Mouse (Mus musculus): Measurements from ENCODE around the gene Ccm2l. TPM values are rescaled to one million over a fixed set of nuclear protein-coding genes. Genes with fewer than 3 reads are reported as not detected.

Ccm2l gene
- not detected for polyA plus RNA-seq (2012; fragmentation: generic; extraction: Trizol)

DNA sequence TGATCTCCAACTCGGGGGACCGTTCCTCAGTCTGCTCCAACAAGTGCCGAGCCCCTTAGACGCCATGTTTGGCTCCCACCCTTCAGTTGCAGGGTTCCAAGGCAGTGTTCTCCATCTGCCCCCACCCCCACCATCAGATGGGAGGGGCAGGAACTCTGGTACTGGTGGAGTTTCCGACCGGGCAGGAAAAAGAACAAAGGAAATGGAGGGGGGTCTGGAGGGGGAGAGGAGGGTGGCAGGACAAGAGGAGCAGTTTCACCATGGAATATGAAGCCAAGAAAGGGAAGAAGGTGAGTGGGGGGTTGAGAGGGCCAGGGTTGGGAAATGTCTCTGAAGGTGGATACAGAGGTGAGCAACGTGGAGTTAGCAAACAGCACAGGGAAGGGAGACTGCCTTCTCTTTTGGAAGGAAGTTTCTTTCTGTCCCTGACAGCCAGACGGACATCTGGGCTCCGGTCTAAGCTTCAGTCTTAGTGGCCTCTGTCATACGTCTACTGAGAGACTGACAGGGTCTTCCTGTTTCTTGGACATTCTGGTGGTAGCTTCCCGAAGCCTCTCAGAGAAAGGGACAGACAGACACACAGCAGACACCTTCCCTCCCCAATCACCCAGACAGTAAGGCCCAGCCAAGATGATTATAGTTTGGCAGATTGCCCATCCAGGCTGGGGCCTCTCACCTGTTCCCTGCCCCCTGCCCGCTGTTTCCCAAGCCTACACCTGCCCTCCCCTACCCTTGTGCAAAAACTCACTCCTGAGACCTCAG lies at the start of gene Ccm2l:
Ccm2l (plus strand) TSS at position 209 of the 762 bp plus-strand sequence.
- Histone ChIP-seq H3K79me2 (ENCODE audit: control insufficient read depth, insufficient read depth) (no peaks in the 10 kb centered on the region), H3K36me3 (ENCODE audit: control insufficient read depth, insufficient read depth) (no peaks in the 10 kb centered on the region), H3ac (ENCODE audit: control insufficient read depth, insufficient read length) (no peak within 1 kb of the TSS), H3K4me3 (no peak within 1 kb of the TSS), H3K27me3 (ENCODE audit: control insufficient read depth, insufficient read depth, insufficient read length) (peaks cover 61% of the 10 kb centered on the region), H3K4me2 (ENCODE audit: low read depth) (no peak within 1 kb of the TSS)
- TF ChIP-seq POLR2AphosphoS2 (IDR thresholded peaks at IDR 0.05; ENCODE audit: insufficient read length, low read depth) (no peak), MAX (IDR thresholded peaks at IDR 0.05; ENCODE audit: low read depth) (no peak), CEBPB (IDR thresholded peaks at IDR 0.05; ENCODE audit: insufficient read depth, poor library complexity, severe bottlenecking) (no peak), MYOG (IDR thresholded peaks at IDR 0.05; ENCODE audit: control insufficient read depth in 1 of 3, insufficient read depth in 1 of 3, insufficient read length in 2 of 3, low read depth in 2 of 3) (no peak)

DNA sequence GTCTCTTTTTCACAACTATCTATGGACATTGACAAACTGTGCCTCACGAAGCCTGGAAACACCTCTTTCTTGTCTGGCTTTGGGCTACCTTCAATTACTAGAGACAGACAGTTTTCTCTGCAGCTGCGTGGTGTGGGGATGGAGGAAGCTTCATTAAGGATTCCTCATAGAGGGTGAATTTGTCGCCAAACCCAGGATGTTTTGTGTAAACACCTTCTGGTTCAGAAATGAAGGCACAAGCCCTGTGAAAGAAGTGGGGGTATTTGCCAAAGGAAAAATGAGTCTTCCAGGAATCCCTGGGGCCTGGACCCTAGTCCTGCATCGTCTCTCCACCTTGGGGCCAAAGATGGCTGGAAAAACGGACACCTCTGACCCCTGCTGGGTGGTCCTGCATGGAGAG lies 49.0 kb upstream of the Ccm2l start:
- peaks cover 28% of the 10 kb centered on the region for H3K79me2 ChIP-seq (ENCODE audit: control insufficient read depth, insufficient read depth)
- no peak overlapping the region for H3K4me3 ChIP-seq
- no peak overlapping the region for H3K4me2 ChIP-seq (ENCODE audit: low read depth)
- peaks cover 14% of the 10 kb centered on the region for H3K36me3 ChIP-seq (ENCODE audit: control insufficient read depth, insufficient read depth)
- H3K27me3 ChIP-seq (ENCODE audit: control insufficient read depth, insufficient read depth, insufficient read length), result peaks cover 18% of the 10 kb centered on the region
- H3ac ChIP-seq (ENCODE audit: control insufficient read depth, insufficient read length), result no peak overlapping the region
- TF ChIP-seq MAX (IDR thresholded peaks at IDR 0.05; ENCODE audit: low read depth) (no peak), USF1 (IDR thresholded peaks at IDR 0.05; ENCODE audit: low read depth) (no peak), TCF3 (IDR thresholded peaks at IDR 0.05; ENCODE audit: insufficient read length, low read depth) (no peak), MYOD1 (IDR thresholded peaks at IDR 0.05; ENCODE audit: control insufficient read depth in 1 of 3, insufficient read length in 2 of 3, low read depth in 2 of 3) (no peak), SRF (IDR thresholded peaks at IDR 0.05; ENCODE audit: control insufficient read depth, insufficient read length, low read depth) (no peak), REST (IDR thresholded peaks at IDR 0.05; ENCODE audit: insufficient read depth, insufficient read length) (no peak), TCF12 (IDR thresholded peaks at IDR 0.05; ENCODE audit: insufficient read depth, poor library complexity, severe bottlenecking) (no peak), E2F4 (IDR thresholded peaks at IDR 0.05; ENCODE audit: insufficient read depth) (no peak)

DNA sequence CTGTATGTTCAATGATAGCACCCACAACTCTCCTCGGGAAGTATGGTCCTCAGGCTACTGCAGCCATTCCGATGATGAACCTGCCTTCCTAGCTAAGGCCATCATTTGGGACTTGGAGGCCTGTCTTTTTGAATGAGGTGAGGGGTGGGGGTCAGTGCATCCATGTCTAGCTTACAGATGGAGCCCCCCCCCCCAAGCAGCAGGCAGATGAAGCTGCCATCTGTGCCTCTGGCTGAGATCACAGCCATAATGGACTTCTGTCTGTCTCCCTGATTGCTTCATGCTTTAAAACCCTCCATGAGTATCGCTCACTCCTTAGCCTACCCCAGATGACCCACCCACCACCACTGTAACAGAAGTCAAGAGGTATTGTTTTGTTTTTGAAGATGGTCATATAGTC lies 46.4 kb upstream of the Ccm2l start:
- Histone ChIP-seq H3K36me3 (ENCODE audit: control insufficient read depth, insufficient read depth) (no peaks in the 10 kb centered on the region), H3K4me2 (ENCODE audit: low read depth) (no peak overlapping the region), H3K4me3 (no peak overlapping the region), H3K27me3 (ENCODE audit: control insufficient read depth, insufficient read depth, insufficient read length) (peaks cover 28% of the 10 kb centered on the region), H3K79me2 (ENCODE audit: control insufficient read depth, insufficient read depth) (peaks cover 6% of the 10 kb centered on the region), H3ac (ENCODE audit: control insufficient read depth, insufficient read length) (no peak overlapping the region)
- TF ChIP-seq MAX (IDR thresholded peaks at IDR 0.05; ENCODE audit: low read depth) (no peak), E2F4 (IDR thresholded peaks at IDR 0.05; ENCODE audit: insufficient read depth) (no peak), SRF (IDR thresholded peaks at IDR 0.05; ENCODE audit: control insufficient read depth, insufficient read length, low read depth) (no peak), CEBPB (IDR thresholded peaks at IDR 0.05; ENCODE audit: insufficient read depth, poor library complexity, severe bottlenecking) (no peak), REST (IDR thresholded peaks at IDR 0.05; ENCODE audit: insufficient read depth, insufficient read length) (no peak), POLR2A (IDR thresholded peaks at IDR 0.05; ENCODE audit: insufficient read length, low read depth) (no peak), USF1 (IDR thresholded peaks at IDR 0.05; ENCODE audit: low read depth) (no peak), MYOD1 (IDR thresholded peaks at IDR 0.05; ENCODE audit: control insufficient read depth in 1 of 3, insufficient read length in 2 of 3, low read depth in 2 of 3) (no peak), TCF3 (IDR thresholded peaks at IDR 0.05; ENCODE audit: insufficient read length, low read depth) (no peak), TCF12 (IDR thresholded peaks at IDR 0.05; ENCODE audit: insufficient read depth, poor library complexity, severe bottlenecking) (no peak), MYOG (IDR thresholded peaks at IDR 0.05; ENCODE audit: control insufficient read depth in 1 of 3, insufficient read depth in 1 of 3, insufficient read length in 2 of 3, low read depth in 2 of 3) (no peak), POLR2AphosphoS2 (IDR thresholded peaks at IDR 0.05; ENCODE audit: insufficient read length, low read depth) (no peak)

DNA sequence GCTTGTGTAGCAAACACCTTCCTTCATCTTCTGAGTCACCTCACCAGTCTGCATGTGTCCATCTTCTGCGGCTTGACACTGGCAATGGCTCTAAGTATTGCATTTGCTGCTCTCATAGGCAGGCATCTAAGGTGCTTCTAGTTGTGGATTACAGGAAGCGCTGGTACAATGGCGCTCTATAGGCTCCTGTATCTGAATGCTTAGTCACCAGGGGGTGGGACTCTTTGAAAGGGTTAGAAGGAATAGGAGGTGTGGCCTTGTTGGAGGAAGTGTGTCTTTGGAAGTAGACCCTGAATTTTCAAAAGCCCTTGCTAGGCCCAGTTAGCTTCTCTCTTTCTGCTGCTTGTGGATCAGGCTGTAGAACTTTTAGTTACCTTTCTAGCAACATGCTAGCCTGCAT lies 44.6 kb upstream of the Ccm2l start:
- Histone ChIP-seq H3K36me3 (ENCODE audit: control insufficient read depth, insufficient read depth) (no peaks in the 10 kb centered on the region), H3K4me2 (ENCODE audit: low read depth) (no peak overlapping the region), H3K27me3 (ENCODE audit: control insufficient read depth, insufficient read depth, insufficient read length) (peaks cover 46% of the 10 kb centered on the region), H3K79me2 (ENCODE audit: control insufficient read depth, insufficient read depth) (no peaks in the 10 kb centered on the region), H3K4me3 (no peak overlapping the region), H3ac (ENCODE audit: control insufficient read depth, insufficient read length) (no peak overlapping the region)
- TF ChIP-seq MYOD1 (IDR thresholded peaks at IDR 0.05; ENCODE audit: control insufficient read depth in 1 of 3, insufficient read length in 2 of 3, low read depth in 2 of 3) (no peak), USF1 (IDR thresholded peaks at IDR 0.05; ENCODE audit: low read depth) (no peak), MAX (IDR thresholded peaks at IDR 0.05; ENCODE audit: low read depth) (no peak)

DNA sequence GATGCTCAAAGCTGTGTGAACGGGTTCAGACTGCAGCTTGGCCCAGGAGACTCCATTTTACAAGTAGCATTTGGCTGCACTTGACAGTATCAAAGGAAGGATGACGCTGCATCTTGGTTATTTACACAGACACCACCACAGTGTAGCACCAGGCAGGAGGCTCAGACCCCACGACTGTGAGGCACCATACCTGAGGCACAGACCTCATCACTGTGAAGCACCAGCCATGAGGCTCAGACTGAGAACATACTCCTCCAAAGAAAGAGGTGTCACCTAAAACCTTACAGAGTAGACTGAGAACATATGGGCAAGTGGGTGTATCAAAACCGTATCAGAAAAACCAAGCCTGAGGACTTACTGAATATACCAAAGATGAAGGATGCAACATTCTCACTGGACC lies 42.9 kb upstream of the Ccm2l start:
- TF ChIP-seq POLR2AphosphoS2 (IDR thresholded peaks at IDR 0.05; ENCODE audit: insufficient read length, low read depth) (no peak), USF1 (IDR thresholded peaks at IDR 0.05; ENCODE audit: low read depth) (no peak), POLR2A (IDR thresholded peaks at IDR 0.05; ENCODE audit: insufficient read length, low read depth) (no peak), E2F4 (IDR thresholded peaks at IDR 0.05; ENCODE audit: insufficient read depth) (no peak), SRF (IDR thresholded peaks at IDR 0.05; ENCODE audit: control insufficient read depth, insufficient read length, low read depth) (no peak), REST (IDR thresholded peaks at IDR 0.05; ENCODE audit: insufficient read depth, insufficient read length) (no peak)

More for the DNA sequence above, 42.9 kb upstream of the Ccm2l start:
- H3K79me2 ChIP-seq (ENCODE audit: control insufficient read depth, insufficient read depth), result no peaks in the 10 kb centered on the region
- H3K36me3 ChIP-seq (ENCODE audit: control insufficient read depth, insufficient read depth), result no peaks in the 10 kb centered on the region
- no peak overlapping the region for H3K4me2 ChIP-seq (ENCODE audit: low read depth)
- H3ac ChIP-seq (ENCODE audit: control insufficient read depth, insufficient read length), result no peak overlapping the region
- peaks cover 56% of the 10 kb centered on the region for H3K27me3 ChIP-seq (ENCODE audit: control insufficient read depth, insufficient read depth, insufficient read length)
- H3K4me3 ChIP-seq, result no peak overlapping the region

Data from myocyte (in vitro differentiated cells).